Mouse (Mus musculus): Measurements from ENCODE around the gene Ndufs5.

The Ndufs5 gene

GRCm38 (mm10) chr4:123687025-123687781 lies 30.8 kb downstream of the Ndufs5 start:
- peak; percentile 66 for DNase-seq

GRCm38 (mm10) chr4:123686368-123687024 lies 31.5 kb downstream of the Ndufs5 start:
- DNase-seq, result no peak

GRCm38 (mm10) chr4:123685506-123686242 lies 32.3 kb downstream of the Ndufs5 start:
- no peak for DNase-seq

- DNase-seq, result no peak
Observed at GRCm38 (mm10) chr4:123685046-123685445, 33.0 kb downstream of the Ndufs5 start.

GRCm38 (mm10) chr4:123684260-123684659 lies 33.7 kb downstream of the Ndufs5 start, which contains the start of gene Macf1:
TSS of gene Macf1 (minus strand) at chr4:123684360.
- DNase-seq, result no peak

- no peak for DNase-seq
Observed at GRCm38 (mm10) chr4:123682291-123682690, 35.7 kb downstream of the Ndufs5 start.

GRCm38 (mm10) chr4:123680962-123681361 lies 37.0 kb downstream of the Ndufs5 start:
- no peak for DNase-seq

- no peak for DNase-seq
Observed at GRCm38 (mm10) chr4:123677060-123677804, 40.8 kb downstream of the Ndufs5 start.

GRCm38 (mm10) chr4:123670598-123670997 lies 47.4 kb downstream of the Ndufs5 start:
- DNase-seq, result no peak

- no peak for DNase-seq
Observed at GRCm38 (mm10) chr4:123669696-123670095, 48.3 kb downstream of the Ndufs5 start.

GRCm38 (mm10) chr4:123667260-123667867 lies 50.6 kb downstream of the Ndufs5 start:
- peak; percentile 90 for DNase-seq

GRCm38 (mm10) chr4:123666517-123666916 lies 51.5 kb downstream of the Ndufs5 start:
- DNase-seq, result no peak

- no peak for DNase-seq
Observed at GRCm38 (mm10) chr4:123665681-123666278, 52.2 kb downstream of the Ndufs5 start.

- DNase-seq, result peak; percentile 32
Observed at GRCm38 (mm10) chr4:123664951-123665661, 52.9 kb downstream of the Ndufs5 start.

- DNase-seq, result peak; percentile 73
Observed at GRCm38 (mm10) chr4:123664021-123664950, 53.7 kb downstream of the Ndufs5 start.

GRCm38 (mm10) chr4:123663688-123663965 lies 54.4 kb downstream of the Ndufs5 start:
- peak; percentile 77 for DNase-seq

GRCm38 (mm10) chr4:123662914-123663687 lies 54.9 kb downstream of the Ndufs5 start:
- peak; percentile 79 for DNase-seq

All from kidney, adult 9 months (tissue).